Mouse (Mus musculus): ENCODE results near the gene Olfr106-ps. TPM values are rescaled to one million over a fixed set of nuclear protein-coding genes. Genes with fewer than 3 reads are reported as not detected.

Gene Olfr106-ps
- not detected in 2 replicates for polyA plus RNA-seq (2015; fragmentation: Nextera tagmentation; extraction: Ambion mirVana)

DNA sequence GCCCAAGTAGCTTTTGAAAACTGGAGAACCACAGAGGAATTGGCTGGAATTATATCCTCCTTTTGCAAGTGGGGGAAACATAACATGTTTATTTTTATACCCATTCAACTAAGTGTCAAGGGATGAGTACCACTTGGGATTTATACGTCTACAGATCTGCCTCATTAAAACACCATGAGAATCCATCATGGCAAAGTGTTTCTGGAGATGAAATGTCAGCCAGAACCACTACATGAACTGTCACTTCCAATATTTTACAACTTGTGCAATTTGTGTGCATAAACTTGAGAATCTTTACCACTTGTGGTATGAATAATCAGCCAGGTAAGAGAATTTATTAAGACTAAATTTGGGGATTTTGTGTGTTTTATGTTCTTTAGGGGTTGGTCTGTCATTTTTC lies at the start of gene Olfr106-ps:
Gene Olfr106-ps (plus strand): TSS at position 301 of the 400 bp plus-strand sequence.
- ATAC-seq (ENCODE audit: low FRiP score, low TSS enrichment), result no peak
- Histone ChIP-seq H3K27me3 (ENCODE audit: insufficient read depth, low read length) (no peaks in the 10 kb centered on the region), H3K4me1 (ENCODE audit: insufficient read depth, low read length) (no peaks in the 10 kb centered on the region), H3K9me3 (ENCODE audit: low read length) (no peaks in the 10 kb centered on the region), H3K9ac (replicated peaks; ENCODE audit: low read length) (no peak within 1 kb of the TSS), H3K27ac (ENCODE audit: low read length) (no peak within 1 kb of the TSS), H3K4me2 (replicated peaks; ENCODE audit: low read depth, low read length) (no peak within 1 kb of the TSS), H3K36me3 (ENCODE audit: insufficient read depth, low read length) (no peaks in the 10 kb centered on the region), H3K4me3 (ENCODE audit: low read length) (no peak within 1 kb of the TSS)
- 61% methylated on average over 1 of the region's 1 CpGs for WGBS

GRCm38 (mm10) chr17:37359282-37359681 lies 30.9 kb upstream of the Olfr106-ps start, which contains the start of gene Olfr104-ps:
Gene Olfr104-ps (plus strand): TSS chr17:37359582.
- ATAC-seq (ENCODE audit: low FRiP score, low TSS enrichment), result no peak
- H3K27me3 ChIP-seq (ENCODE audit: insufficient read depth, low read length), result no peaks in the 10 kb centered on the region
- no peak within 1 kb of the TSS for H3K27ac ChIP-seq (ENCODE audit: low read length)
- no peaks in the 10 kb centered on the region for H3K36me3 ChIP-seq (ENCODE audit: insufficient read depth, low read length)
- no peak within 1 kb of the TSS for H3K9ac ChIP-seq (replicated peaks; ENCODE audit: low read length)
- no peaks in the 10 kb centered on the region for H3K4me1 ChIP-seq (ENCODE audit: insufficient read depth, low read length)
- H3K9me3 ChIP-seq (ENCODE audit: low read length), result no peaks in the 10 kb centered on the region
- no peak within 1 kb of the TSS for H3K4me2 ChIP-seq (replicated peaks; ENCODE audit: low read depth, low read length)
- H3K4me3 ChIP-seq (ENCODE audit: low read length), result no peak within 1 kb of the TSS

DNA sequence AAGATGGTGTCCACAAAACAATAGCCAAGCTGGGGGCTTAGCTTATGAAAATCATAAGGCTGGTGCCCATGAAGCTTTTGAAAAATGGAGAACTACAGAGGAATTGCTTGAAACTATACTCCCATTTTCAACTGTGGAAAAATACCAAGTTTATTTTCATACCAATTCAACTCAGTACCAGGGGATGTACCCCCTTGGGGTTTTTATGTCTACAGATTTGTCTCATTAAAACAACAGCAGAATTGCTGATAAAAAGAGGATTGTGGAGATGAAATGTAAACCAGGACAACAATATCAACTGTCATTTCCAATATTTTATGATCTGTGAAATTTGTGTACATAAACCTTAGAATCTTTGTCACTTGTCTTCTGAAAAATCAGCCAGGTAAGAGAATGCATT lies 11.5 kb upstream of the Olfr106-ps start, which contains the start of gene Olfr105-ps:
Gene Olfr105-ps (plus strand): TSS at position 301 of the 400 bp plus-strand sequence.
- Histone ChIP-seq H3K9me3 (ENCODE audit: low read length) (no peaks in the 10 kb centered on the region), H3K36me3 (ENCODE audit: insufficient read depth, low read length) (no peaks in the 10 kb centered on the region), H3K4me2 (replicated peaks; ENCODE audit: low read depth, low read length) (no peak within 1 kb of the TSS), H3K9ac (replicated peaks; ENCODE audit: low read length) (no peak within 1 kb of the TSS), H3K4me3 (ENCODE audit: low read length) (no peak within 1 kb of the TSS), H3K27ac (ENCODE audit: low read length) (no peak within 1 kb of the TSS), H3K4me1 (ENCODE audit: insufficient read depth, low read length) (no peaks in the 10 kb centered on the region), H3K27me3 (ENCODE audit: insufficient read depth, low read length) (no peaks in the 10 kb centered on the region)
- no peak for ATAC-seq (ENCODE audit: low FRiP score, low TSS enrichment)

DNA sequence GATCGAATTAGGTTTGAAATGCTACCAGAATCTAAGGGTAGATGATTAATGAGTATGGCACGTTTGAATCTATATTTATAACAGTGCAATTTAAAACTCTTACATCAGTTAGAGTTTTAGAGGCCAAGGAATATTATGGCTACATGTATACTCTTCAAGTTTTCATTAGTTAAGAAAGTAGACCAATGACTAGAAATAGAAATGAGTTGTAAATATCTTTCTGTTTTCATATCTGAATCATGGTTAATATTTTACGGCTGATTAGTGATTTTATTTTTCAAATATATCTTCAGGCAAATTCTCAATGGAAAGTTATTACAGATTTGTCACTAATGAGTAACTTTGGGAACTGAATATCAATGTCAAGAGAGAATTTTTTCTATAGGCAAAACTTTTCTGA lies 8.7 kb downstream of the Olfr106-ps start, which contains the start of gene Olfr107:
Gene Olfr107 (plus strand): TSS at position 301 of the 400 bp plus-strand sequence.
- Histone ChIP-seq H3K27me3 (ENCODE audit: insufficient read depth, low read length) (no peaks in the 10 kb centered on the region), H3K4me1 (ENCODE audit: insufficient read depth, low read length) (no peaks in the 10 kb centered on the region), H3K4me2 (replicated peaks; ENCODE audit: low read depth, low read length) (no peak within 1 kb of the TSS), H3K27ac (ENCODE audit: low read length) (no peak within 1 kb of the TSS), H3K4me3 (ENCODE audit: low read length) (no peak within 1 kb of the TSS), H3K9ac (replicated peaks; ENCODE audit: low read length) (no peak within 1 kb of the TSS), H3K9me3 (ENCODE audit: low read length) (no peaks in the 10 kb centered on the region), H3K36me3 (ENCODE audit: insufficient read depth, low read length) (no peaks in the 10 kb centered on the region)
- no peak for ATAC-seq (ENCODE audit: low FRiP score, low TSS enrichment)
- 76% methylated on average over 3 of the region's 3 CpGs for WGBS

DNA sequence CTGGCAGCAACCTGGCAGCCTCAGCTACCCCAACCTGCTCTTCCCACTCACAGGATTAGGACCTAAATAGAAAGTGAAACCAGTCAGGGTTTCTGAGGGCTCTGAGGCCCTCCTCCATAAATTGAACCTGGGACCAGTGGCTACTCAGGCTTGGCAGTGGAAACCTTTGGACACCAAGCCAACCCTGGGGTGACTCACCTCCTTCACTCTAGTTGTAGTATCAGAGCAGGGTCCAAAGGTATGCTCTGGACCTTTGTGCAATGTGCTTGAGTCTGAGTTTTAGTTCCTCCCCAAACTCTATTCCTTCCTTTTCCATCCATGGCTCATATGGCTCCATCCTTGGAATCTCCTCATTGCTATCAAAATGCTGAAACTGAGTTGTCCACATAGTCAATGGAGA lies 23.2 kb downstream of the Olfr106-ps start:
- no peak overlapping the region for H3K27ac ChIP-seq (ENCODE audit: low read length)
- H3K9me3 ChIP-seq (ENCODE audit: low read length), result no peaks in the 10 kb centered on the region
- no peaks in the 10 kb centered on the region for H3K27me3 ChIP-seq (ENCODE audit: insufficient read depth, low read length)
- H3K36me3 ChIP-seq (ENCODE audit: insufficient read depth, low read length), result no peaks in the 10 kb centered on the region
- no peak overlapping the region for H3K4me3 ChIP-seq (ENCODE audit: low read length)
- H3K4me1 ChIP-seq (ENCODE audit: insufficient read depth, low read length), result no peaks in the 10 kb centered on the region
- no peak for ATAC-seq (ENCODE audit: low FRiP score, low TSS enrichment)
- H3K9ac ChIP-seq (replicated peaks; ENCODE audit: low read length), result no peak overlapping the region
- H3K4me2 ChIP-seq (replicated peaks; ENCODE audit: low read depth, low read length), result no peak overlapping the region

- H3K4me1 ChIP-seq (ENCODE audit: insufficient read depth, low read length), result no peaks in the 10 kb centered on the region
- no peaks in the 10 kb centered on the region for H3K9me3 ChIP-seq (ENCODE audit: low read length)
- H3K27me3 ChIP-seq (ENCODE audit: insufficient read depth, low read length), result no peaks in the 10 kb centered on the region
- no peak within 1 kb of the TSS for H3K27ac ChIP-seq (ENCODE audit: low read length)
- no peak within 1 kb of the TSS for H3K4me2 ChIP-seq (replicated peaks; ENCODE audit: low read depth, low read length)
- WGBS, result 93% methylated on average over 1 of the region's 1 CpGs
- ATAC-seq (ENCODE audit: low FRiP score, low TSS enrichment), result no peak
- no peaks in the 10 kb centered on the region for H3K36me3 ChIP-seq (ENCODE audit: insufficient read depth, low read length)
- H3K4me3 ChIP-seq (ENCODE audit: low read length), result no peak within 1 kb of the TSS
- H3K9ac ChIP-seq (replicated peaks; ENCODE audit: low read length), result no peak within 1 kb of the TSS
Measured at GRCm38 (mm10) chr17:37445180-37445579, 55.0 kb downstream of the Olfr106-ps start, which contains the start of gene Olfr108. Gene Olfr108 (plus strand): TSS chr17:37445480.

Other genes with a start within 250 kb of the Olfr106-ps start
- not detected in 2 replicates for gene Olfr93, start 228.9 kb upstream of the Olfr106-ps start, polyA plus RNA-seq (2015; fragmentation: Nextera tagmentation; extraction: Ambion mirVana)
- gene Ubd, start 196.5 kb upstream of the Olfr106-ps start, polyA plus RNA-seq (2015; fragmentation: Nextera tagmentation; extraction: Ambion mirVana), result not detected in 2 replicates
- not detected in 2 replicates for gene Olfr94, start 189.4 kb upstream of the Olfr106-ps start, polyA plus RNA-seq (2015; fragmentation: Nextera tagmentation; extraction: Ambion mirVana)
- not detected in 2 replicates for gene Olfr95, start 177.3 kb upstream of the Olfr106-ps start, polyA plus RNA-seq (2015; fragmentation: Nextera tagmentation; extraction: Ambion mirVana)
- gene Olfr96, start 170.2 kb upstream of the Olfr106-ps start, polyA plus RNA-seq (2015; fragmentation: Nextera tagmentation; extraction: Ambion mirVana), result not detected in 2 replicates
- gene Olfr97, start 153.1 kb upstream of the Olfr106-ps start, polyA plus RNA-seq (2015; fragmentation: Nextera tagmentation; extraction: Ambion mirVana), result not detected in 2 replicates
- not detected in 2 replicates for gene Olfr98, start 126.6 kb upstream of the Olfr106-ps start, polyA plus RNA-seq (2015; fragmentation: Nextera tagmentation; extraction: Ambion mirVana)
- 1.5 TPM in 2 replicates for gene H2-M3, start 120.2 kb upstream of the Olfr106-ps start, polyA plus RNA-seq (2015; fragmentation: Nextera tagmentation; extraction: Ambion mirVana)
- not detected in 2 replicates for gene Olfr99, start 106.9 kb upstream of the Olfr106-ps start, polyA plus RNA-seq (2015; fragmentation: Nextera tagmentation; extraction: Ambion mirVana)
- not detected in 2 replicates for gene Olfr101, start 86.1 kb upstream of the Olfr106-ps start, polyA plus RNA-seq (2015; fragmentation: Nextera tagmentation; extraction: Ambion mirVana)
- gene Olfr102, start 73.3 kb upstream of the Olfr106-ps start, polyA plus RNA-seq (2015; fragmentation: Nextera tagmentation; extraction: Ambion mirVana), result not detected in 2 replicates
- not detected in 2 replicates for gene Olfr103, start 50.7 kb upstream of the Olfr106-ps start, polyA plus RNA-seq (2015; fragmentation: Nextera tagmentation; extraction: Ambion mirVana)
- not detected in 2 replicates for gene Olfr104-ps, start 30.8 kb upstream of the Olfr106-ps start, polyA plus RNA-seq (2015; fragmentation: Nextera tagmentation; extraction: Ambion mirVana)
- not detected in 2 replicates for gene Olfr105-ps, start 11.4 kb upstream of the Olfr106-ps start, polyA plus RNA-seq (2015; fragmentation: Nextera tagmentation; extraction: Ambion mirVana)
- gene Olfr107, start 8.8 kb downstream of the Olfr106-ps start, polyA plus RNA-seq (2015; fragmentation: Nextera tagmentation; extraction: Ambion mirVana), result not detected in 2 replicates
- not detected in 2 replicates for gene Olfr108, start 55.1 kb downstream of the Olfr106-ps start, polyA plus RNA-seq (2015; fragmentation: Nextera tagmentation; extraction: Ambion mirVana)
- not detected in 2 replicates for gene Olfr109, start 68.5 kb downstream of the Olfr106-ps start, polyA plus RNA-seq (2015; fragmentation: Nextera tagmentation; extraction: Ambion mirVana)
- not detected in 2 replicates for gene H2-M2, start 93.2 kb downstream of the Olfr106-ps start, polyA plus RNA-seq (2015; fragmentation: Nextera tagmentation; extraction: Ambion mirVana)
- gene Olfr110, start 102.1 kb downstream of the Olfr106-ps start, polyA plus RNA-seq (2015; fragmentation: Nextera tagmentation; extraction: Ambion mirVana), result not detected in 2 replicates
- not detected in 2 replicates for gene Olfr111, start 117.6 kb downstream of the Olfr106-ps start, polyA plus RNA-seq (2015; fragmentation: Nextera tagmentation; extraction: Ambion mirVana)
- not detected in 2 replicates for gene Olfr112, start 179.1 kb downstream of the Olfr106-ps start, polyA plus RNA-seq (2015; fragmentation: Nextera tagmentation; extraction: Ambion mirVana)
- gene Olfr113, start 187.3 kb downstream of the Olfr106-ps start, polyA plus RNA-seq (2015; fragmentation: Nextera tagmentation; extraction: Ambion mirVana), result not detected in 2 replicates
- gene Olfr114, start 202.3 kb downstream of the Olfr106-ps start, polyA plus RNA-seq (2015; fragmentation: Nextera tagmentation; extraction: Ambion mirVana), result not detected in 2 replicates
- gene Olfr115, start 236.7 kb downstream of the Olfr106-ps start, polyA plus RNA-seq (2015; fragmentation: Nextera tagmentation; extraction: Ambion mirVana), result not detected in 2 replicates
- gene Olfr116, start 236.8 kb downstream of the Olfr106-ps start, polyA plus RNA-seq (2015; fragmentation: Nextera tagmentation; extraction: Ambion mirVana), result not detected in 2 replicates

Measured in kidney, embryonic 16.5 days (tissue).